Mouse (Mus musculus): ENCODE results near the gene Cacna2d2. TPM values are rescaled to one million over a fixed set of nuclear protein-coding genes. Genes with fewer than 3 reads are reported as not detected.

Gene Cacna2d2
- total and polyA plus RNA-seq, 2 experiments: not detected

GRCm38 (mm10) chr9:107481340-107481739, 81.9 kb downstream of the Cacna2d2 start:
- Histone ChIP-seq H3K27me3 (ENCODE audit: control insufficient read depth, insufficient read depth, low read length) (no peaks in the 10 kb centered on the region), H3K79me2 (ENCODE audit: control insufficient read depth, insufficient read depth, low read length) (no peaks in the 10 kb centered on the region), H3K4me3 (ENCODE audit: insufficient read depth, low read depth, low read length) (no peak overlapping the region), H3K9ac (ENCODE audit: low read depth, low read length) (no peak overlapping the region), H3K36me3 (ENCODE audit: control insufficient read depth, insufficient read depth, low read length) (no peaks in the 10 kb centered on the region), H3K27ac (replicated peaks; ENCODE audit: insufficient read depth, low read depth, low read length) (no peak overlapping the region), H3K4me1 (ENCODE audit: control insufficient read depth, insufficient read depth, low read length) (no peaks in the 10 kb centered on the region)
- DNase-seq (ENCODE audit: extremely low read depth, low read depth, low spot score): no peak
- TF ChIP-seq POLR2A (IDR thresholded peaks at IDR 0.05; ENCODE audit: extremely low read depth, insufficient read depth, low read length) (no peak), CTCF (IDR thresholded peaks at IDR 0.05; ENCODE audit: low read depth, low read length) (no peak)
- WGBS: 55% methylated on average over 16 of the region's 16 CpGs

- H3K4me3 ChIP-seq (ENCODE audit: insufficient read depth, low read depth, low read length): no peak overlapping the region
- no peaks in the 10 kb centered on the region for H3K79me2 ChIP-seq (ENCODE audit: control insufficient read depth, insufficient read depth, low read length)
- TF ChIP-seq CTCF (IDR thresholded peaks at IDR 0.05; ENCODE audit: low read depth, low read length) (no peak), POLR2A (IDR thresholded peaks at IDR 0.05; ENCODE audit: extremely low read depth, insufficient read depth, low read length) (no peak)
- H3K27ac ChIP-seq (replicated peaks; ENCODE audit: insufficient read depth, low read depth, low read length): no peak overlapping the region
- no peak for DNase-seq (ENCODE audit: extremely low read depth, low read depth, low spot score)
- no peaks in the 10 kb centered on the region for H3K4me1 ChIP-seq (ENCODE audit: control insufficient read depth, insufficient read depth, low read length)
- H3K27me3 ChIP-seq (ENCODE audit: control insufficient read depth, insufficient read depth, low read length): no peaks in the 10 kb centered on the region
- no peak overlapping the region for H3K9ac ChIP-seq (ENCODE audit: low read depth, low read length)
- no peaks in the 10 kb centered on the region for H3K36me3 ChIP-seq (ENCODE audit: control insufficient read depth, insufficient read depth, low read length)
- 90% methylated on average over 9 of the region's 9 CpGs for WGBS
Observed at GRCm38 (mm10) chr9:107482004-107482403, 82.6 kb downstream of the Cacna2d2 start.

GRCm38 (mm10) chr9:107482770-107483169, 83.4 kb downstream of the Cacna2d2 start:
- no peaks in the 10 kb centered on the region for H3K27me3 ChIP-seq (ENCODE audit: control insufficient read depth, insufficient read depth, low read length)
- TF ChIP-seq POLR2A (IDR thresholded peaks at IDR 0.05; ENCODE audit: extremely low read depth, insufficient read depth, low read length): no peak
- TF ChIP-seq CTCF (IDR thresholded peaks at IDR 0.05; ENCODE audit: low read depth, low read length): no peak
- H3K4me3 ChIP-seq (ENCODE audit: insufficient read depth, low read depth, low read length): no peak overlapping the region
- no peaks in the 10 kb centered on the region for H3K4me1 ChIP-seq (ENCODE audit: control insufficient read depth, insufficient read depth, low read length)
- H3K36me3 ChIP-seq (ENCODE audit: control insufficient read depth, insufficient read depth, low read length): no peaks in the 10 kb centered on the region
- no peaks in the 10 kb centered on the region for H3K79me2 ChIP-seq (ENCODE audit: control insufficient read depth, insufficient read depth, low read length)
- DNase-seq (ENCODE audit: extremely low read depth, low read depth, low spot score): no peak
- no peak overlapping the region for H3K9ac ChIP-seq (ENCODE audit: low read depth, low read length)
- WGBS: 78% methylated on average over 4 of the region's 4 CpGs
- no peak overlapping the region for H3K27ac ChIP-seq (replicated peaks; ENCODE audit: insufficient read depth, low read depth, low read length)

GRCm38 (mm10) chr9:107483714-107484113, 84.3 kb downstream of the Cacna2d2 start:
- TF ChIP-seq CTCF (IDR thresholded peaks at IDR 0.05; ENCODE audit: low read depth, low read length): no peak
- TF ChIP-seq POLR2A (IDR thresholded peaks at IDR 0.05; ENCODE audit: extremely low read depth, insufficient read depth, low read length): no peak
- H3K27ac ChIP-seq (replicated peaks; ENCODE audit: insufficient read depth, low read depth, low read length): no peak overlapping the region
- no peak overlapping the region for H3K9ac ChIP-seq (ENCODE audit: low read depth, low read length)
- DNase-seq (ENCODE audit: extremely low read depth, low read depth, low spot score): no peak
- H3K4me1 ChIP-seq (ENCODE audit: control insufficient read depth, insufficient read depth, low read length): no peaks in the 10 kb centered on the region
- no peak overlapping the region for H3K4me3 ChIP-seq (ENCODE audit: insufficient read depth, low read depth, low read length)
- 86% methylated on average over 5 of the region's 5 CpGs for WGBS
- no peaks in the 10 kb centered on the region for H3K27me3 ChIP-seq (ENCODE audit: control insufficient read depth, insufficient read depth, low read length)
- H3K36me3 ChIP-seq (ENCODE audit: control insufficient read depth, insufficient read depth, low read length): no peaks in the 10 kb centered on the region
- no peaks in the 10 kb centered on the region for H3K79me2 ChIP-seq (ENCODE audit: control insufficient read depth, insufficient read depth, low read length)

- TF ChIP-seq POLR2A (IDR thresholded peaks at IDR 0.05; ENCODE audit: extremely low read depth, insufficient read depth, low read length): no peak
- no peak for TF ChIP-seq CTCF (IDR thresholded peaks at IDR 0.05; ENCODE audit: low read depth, low read length)
- Histone ChIP-seq H3K27ac (replicated peaks; ENCODE audit: insufficient read depth, low read depth, low read length) (no peak overlapping the region), H3K4me1 (ENCODE audit: control insufficient read depth, insufficient read depth, low read length) (no peaks in the 10 kb centered on the region), H3K36me3 (ENCODE audit: control insufficient read depth, insufficient read depth, low read length) (no peaks in the 10 kb centered on the region), H3K9ac (ENCODE audit: low read depth, low read length) (no peak overlapping the region), H3K27me3 (ENCODE audit: control insufficient read depth, insufficient read depth, low read length) (no peaks in the 10 kb centered on the region), H3K4me3 (ENCODE audit: insufficient read depth, low read depth, low read length) (no peak overlapping the region), H3K79me2 (ENCODE audit: control insufficient read depth, insufficient read depth, low read length) (no peaks in the 10 kb centered on the region)
- 81% methylated on average over 17 of the region's 17 CpGs for WGBS
- no peak for DNase-seq (ENCODE audit: extremely low read depth, low read depth, low spot score)
Observed at GRCm38 (mm10) chr9:107484302-107484701, 84.9 kb downstream of the Cacna2d2 start.

- TF ChIP-seq CTCF (IDR thresholded peaks at IDR 0.05; ENCODE audit: low read depth, low read length): no peak
- no peak for TF ChIP-seq POLR2A (IDR thresholded peaks at IDR 0.05; ENCODE audit: extremely low read depth, insufficient read depth, low read length)
- H3K27me3 ChIP-seq (ENCODE audit: control insufficient read depth, insufficient read depth, low read length): no peaks in the 10 kb centered on the region
- no peaks in the 10 kb centered on the region for H3K36me3 ChIP-seq (ENCODE audit: control insufficient read depth, insufficient read depth, low read length)
- no peak overlapping the region for H3K27ac ChIP-seq (replicated peaks; ENCODE audit: insufficient read depth, low read depth, low read length)
- no peak overlapping the region for H3K9ac ChIP-seq (ENCODE audit: low read depth, low read length)
- no peak for DNase-seq (ENCODE audit: extremely low read depth, low read depth, low spot score)
- no peaks in the 10 kb centered on the region for H3K79me2 ChIP-seq (ENCODE audit: control insufficient read depth, insufficient read depth, low read length)
- no peak overlapping the region for H3K4me3 ChIP-seq (ENCODE audit: insufficient read depth, low read depth, low read length)
- 82% methylated on average over 6 of the region's 6 CpGs for WGBS
- H3K4me1 ChIP-seq (ENCODE audit: control insufficient read depth, insufficient read depth, low read length): no peaks in the 10 kb centered on the region
Observed at GRCm38 (mm10) chr9:107484766-107485165, 85.4 kb downstream of the Cacna2d2 start.
